Mouse (Mus musculus): ENCODE measurements around the gene Yy1.

DNA sequence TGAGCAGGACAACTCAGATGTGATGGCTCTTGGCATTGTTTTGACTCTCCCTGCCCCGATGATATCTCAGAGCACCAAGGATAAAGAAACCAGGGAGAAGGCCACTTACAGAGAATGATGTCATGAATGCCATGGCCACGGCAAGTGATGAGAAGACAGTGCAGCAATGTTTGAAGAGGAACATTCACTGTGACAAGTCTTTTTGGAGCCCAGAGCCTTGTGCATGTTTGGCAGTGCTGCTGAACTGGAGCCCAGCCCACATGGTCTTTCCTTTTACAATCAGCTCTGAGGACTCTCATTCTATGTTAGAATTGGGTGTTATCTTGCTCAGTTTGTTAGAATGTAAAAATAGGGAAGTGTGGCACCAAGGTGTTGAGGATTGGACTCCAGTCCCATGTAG lies 15.7 kb downstream of the Yy1 start:
- TF ChIP-seq CTCF (IDR thresholded peaks at IDR 0.05; ENCODE audit: low read depth) (no peak), EP300 (IDR thresholded peaks at IDR 0.05; ENCODE audit: low read depth) (no peak)
